Mouse (Mus musculus) hematopoietic stem cell, adult 5-6 weeks (primary cell): ENCODE results near the gene Sva. TPM values are rescaled to one million over a fixed set of nuclear protein-coding genes. Genes with fewer than 3 reads are reported as not detected.

Experiments
- ATAC-seq, 2 experiments: fragments of 125-278 bp in 1 of 2; replicated peaks in 1 of 2; 2 replicates each; pipeline ENCODE4 v1.8.0; 2016 to 2017; ENCODE audit warnings: inconsistent platforms in 2 of 2, mild to moderate bottlenecking in 2 of 2, moderate number of reproducible peaks in 2 of 2, low read depth in 1 of 2, moderate TSS enrichment in 1 of 2; ENCODE audit not compliant: low FRiP score in 2 of 2, poor library complexity in 2 of 2, severe bottlenecking in 2 of 2, insufficient read depth in 1 of 2, low TSS enrichment in 1 of 2
- total RNA-seq: library from RNA; stranded (forward); fragments of 172-1452, 232-1000 nt; gene quantifications from 2 replicates; pipeline ENCODE4 v1.2.3, GENCODE M21; 2017

Sva gene
- total RNA-seq: not detected in 2 replicates

DNA sequence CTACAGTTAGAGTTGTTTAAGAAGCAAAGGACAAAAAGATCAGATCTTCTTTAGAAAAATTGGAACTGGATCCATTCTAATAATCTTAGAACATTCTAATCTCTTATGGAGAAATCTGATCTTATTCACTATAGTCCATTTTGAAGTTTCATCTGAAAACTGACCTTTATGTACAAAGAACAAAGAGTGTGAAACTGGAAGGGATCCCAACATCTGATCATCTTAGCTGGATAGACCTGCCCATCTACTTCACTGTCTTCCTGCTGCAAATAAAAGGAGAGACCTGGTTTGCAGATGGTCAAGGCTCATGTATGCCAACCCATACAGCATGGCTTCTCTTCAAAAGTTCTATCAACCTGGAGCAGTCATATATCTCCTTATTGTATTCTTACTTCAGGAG lies at the start of gene Sva:
Gene Sva, plus strand, starts transcription at position 301 of the 400 bp plus-strand sequence.
- ATAC-seq: no peak

Other genes with a start within 250 kb of the Sva start
- not detected in 2 replicates for gene Pip, start 190.9 kb upstream of the Sva start, total RNA-seq
- gene Sval2, start 185.4 kb upstream of the Sva start, total RNA-seq: not detected in 2 replicates
- not detected in 2 replicates for gene Sval1, start 86.8 kb upstream of the Sva start, total RNA-seq
- not detected in 2 replicates for gene Sval3, start 70.3 kb upstream of the Sva start, total RNA-seq
- gene Tas2r139, start 102.5 kb downstream of the Sva start, total RNA-seq: not detected in 2 replicates
- gene Tas2r144, start 176.9 kb downstream of the Sva start, total RNA-seq: not detected in 2 replicates
- gene Gstk1, start 207.5 kb downstream of the Sva start, total RNA-seq: 19.0 and 25.7 TPM in 2 replicates
- not detected in 2 replicates for gene Tmem139, start 223.6 kb downstream of the Sva start, total RNA-seq
- 101 and 111 TPM in 2 replicates for gene Casp2, start 226.6 kb downstream of the Sva start, total RNA-seq
- 0.75 TPM in 1 of 2 replicates, not detected in the other for gene Clcn1, start 248.3 kb downstream of the Sva start, total RNA-seq